Mouse (Mus musculus) small intestine, adult 2 months (tissue): ENCODE measurements around the gene Ylpm1.

Experiments used
- CTCF ChIP-seq: fragments of 200-500 bp; IDR thresholded peaks from 2 replicates; pipeline ENCODE4 v1.5.1; 2012; ENCODE audit warnings: low read depth, mild to moderate bottlenecking, control low read depth, inconsistent platforms, low read length, moderate library complexity, mixed read lengths; ENCODE audit not compliant: insufficient replicate concordance, insufficient read length; ENCODE audit errors: extremely low read depth
- POLR2A ChIP-seq: fragments of 200-500 bp; IDR thresholded peaks from 2 replicates; pipeline ENCODE4 v1.6.1; 2012; ENCODE audit warnings: low read depth, mild to moderate bottlenecking, control low read depth, inconsistent platforms, low read length, moderate library complexity

DNA sequence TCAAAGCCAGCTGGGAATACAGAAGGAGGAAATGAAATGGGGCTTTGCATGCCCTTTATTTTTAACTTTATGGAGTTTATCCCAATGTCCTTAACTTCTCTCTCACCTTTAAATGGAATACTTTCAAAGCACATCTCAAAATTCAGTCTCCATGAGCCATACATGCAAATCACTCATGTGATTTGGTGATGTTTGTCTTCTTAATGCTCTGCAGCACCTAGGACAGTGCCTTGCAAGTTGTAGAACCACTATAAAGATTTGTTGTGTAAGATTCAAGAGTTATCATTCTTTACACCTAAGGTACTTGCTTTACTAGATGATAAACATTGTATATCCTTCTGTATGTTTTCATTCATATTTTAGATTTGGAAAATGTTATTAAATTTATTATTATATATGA is 2.9 kb downstream of the Ylpm1 start:
- no peak for TF ChIP-seq POLR2A
- no peak for TF ChIP-seq CTCF
